Mouse (Mus musculus) adrenal gland, postnatal 4 days (tissue): ENCODE data around the gene Ccin. TPM values are rescaled to one million over a fixed set of nuclear protein-coding genes. Genes with fewer than 3 reads are reported as not detected.

ENCODE experiments used
- DNase-seq, 2 experiments: peaks; one replicate each; pipeline ENCODE4 v3.0.0; 2021 to 2022; ENCODE audit warnings: low spot score in 2 of 2, mixed read lengths in 2 of 2
- long read RNA-seq, 2 experiments: library from polyadenylated mRNA; stranded (forward); transcript quantifications; one replicate each; pipeline ENCODE4 v2.0.0; 2021
- total RNA-seq, 2 experiments: library from RNA; stranded (reverse); gene quantifications; 2 replicates each; pipeline ENCODE4 v1.2.3; 2021

The Ccin gene
- total RNA-seq: under 1 TPM in 1 of 2 experiments, not detected in 1; 0.20 TPM
- long read RNA-seq, experiment 1: 0 reads
- long read RNA-seq, experiment 2: 0 reads

DNA sequence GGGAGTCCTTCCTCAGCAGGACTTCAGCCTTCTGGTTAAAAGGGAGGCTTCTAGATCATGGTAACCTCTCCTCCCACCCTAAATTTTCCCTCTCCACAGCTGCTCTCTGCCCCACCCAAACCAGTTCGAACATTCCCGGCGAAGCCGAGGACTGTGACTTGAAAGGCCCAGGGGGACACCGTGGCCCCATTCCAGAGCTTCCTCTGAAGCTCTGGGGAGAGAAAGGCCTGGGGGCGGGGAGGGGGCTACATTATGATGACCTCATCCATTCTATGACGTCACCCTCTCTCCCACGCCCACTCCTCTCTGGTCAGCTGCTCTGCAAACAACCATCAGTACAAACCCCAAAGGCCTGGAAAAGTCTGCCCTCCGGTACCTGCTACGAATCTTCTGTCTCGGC lies at the start of gene Ccin:
Ccin (plus strand) TSS at position 303 of the 400 bp plus-strand sequence.
- no peak for DNase-seq

DNA sequence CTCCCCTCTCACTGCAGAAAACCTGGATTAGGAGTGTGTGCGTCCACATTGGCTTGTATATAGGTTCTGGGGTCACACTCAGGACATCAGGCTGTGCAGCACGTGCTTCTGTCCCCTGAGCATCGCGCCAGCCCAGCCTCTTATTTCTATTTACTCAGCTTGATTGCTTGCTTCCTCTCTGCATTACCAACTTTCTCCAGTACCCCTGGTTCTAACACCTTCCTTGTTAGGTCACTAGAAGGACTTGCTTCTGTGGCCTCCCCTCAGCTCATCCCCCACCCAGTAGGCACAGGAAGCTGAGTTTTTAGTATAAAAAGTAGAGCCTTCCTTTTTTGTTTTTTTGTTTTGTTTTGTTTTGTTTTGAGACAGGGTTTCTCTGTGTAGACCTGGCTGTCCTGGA lies 47.1 kb upstream of the Ccin start:
- DNase-seq: no peak

GRCm38 (mm10) chr4:43936749-43937674 lies 46.3 kb upstream of the Ccin start:
- no peak for DNase-seq

DNA sequence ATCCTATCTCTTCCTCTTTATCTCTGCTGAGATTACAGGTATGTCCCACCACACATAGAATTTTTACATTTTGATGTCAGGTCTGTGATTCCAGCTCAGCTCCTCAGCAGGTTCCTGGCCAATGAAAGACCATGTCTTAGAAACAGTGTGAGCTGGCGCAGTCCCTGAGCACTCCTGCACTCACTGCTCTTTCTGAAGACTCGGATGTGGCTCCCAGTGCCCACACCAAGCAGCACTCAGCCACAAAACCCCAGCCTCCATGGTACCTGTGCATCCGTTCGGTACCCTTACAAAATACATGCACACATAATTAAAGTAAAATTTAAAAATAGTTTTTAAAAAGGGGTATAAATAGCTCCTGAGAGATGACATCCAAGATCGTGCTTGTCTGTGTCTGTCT lies 42.0 kb upstream of the Ccin start:
- no peak for DNase-seq

DNA sequence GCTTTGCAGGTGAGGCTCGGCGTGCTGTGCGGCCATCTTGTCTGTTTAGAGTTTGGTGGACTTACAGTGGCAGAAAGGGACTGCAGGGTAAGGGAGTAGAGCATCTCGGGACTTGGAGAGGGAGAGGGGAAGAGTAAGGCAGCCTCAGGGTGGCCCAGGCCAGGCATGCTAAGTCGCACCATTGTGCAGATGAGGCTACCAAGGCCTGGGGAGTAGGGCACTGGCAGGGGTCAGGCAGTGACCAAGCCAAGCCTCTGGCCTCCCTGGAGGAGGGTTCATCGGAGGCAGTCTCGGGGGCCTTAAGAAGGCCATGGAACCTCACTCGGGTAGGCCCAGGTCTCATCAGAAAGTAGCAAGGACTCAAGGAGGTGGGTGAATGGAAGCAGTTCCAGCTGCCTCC lies 40.9 kb upstream of the Ccin start:
- no peak for DNase-seq

DNA sequence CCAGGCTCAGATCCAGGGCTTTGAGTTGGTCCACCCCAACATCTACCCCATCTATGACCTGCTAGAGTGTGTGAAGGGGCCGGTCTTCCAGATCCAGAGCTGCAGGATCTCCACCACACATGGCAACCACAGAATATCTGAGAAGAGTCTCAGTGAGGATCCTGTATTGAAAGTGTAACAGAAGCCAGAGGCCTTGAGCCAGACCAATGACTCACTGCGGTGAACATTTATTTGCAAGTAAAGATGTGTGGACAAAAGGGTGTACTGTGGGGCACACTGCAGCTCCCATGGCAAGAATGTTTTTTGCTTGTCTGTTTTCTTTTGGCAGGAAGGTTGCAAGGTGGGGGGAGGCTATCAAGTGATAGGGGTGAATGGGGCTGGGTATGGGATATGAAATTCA lies 35.7 kb upstream of the Ccin start:
- DNase-seq: no peak

DNA sequence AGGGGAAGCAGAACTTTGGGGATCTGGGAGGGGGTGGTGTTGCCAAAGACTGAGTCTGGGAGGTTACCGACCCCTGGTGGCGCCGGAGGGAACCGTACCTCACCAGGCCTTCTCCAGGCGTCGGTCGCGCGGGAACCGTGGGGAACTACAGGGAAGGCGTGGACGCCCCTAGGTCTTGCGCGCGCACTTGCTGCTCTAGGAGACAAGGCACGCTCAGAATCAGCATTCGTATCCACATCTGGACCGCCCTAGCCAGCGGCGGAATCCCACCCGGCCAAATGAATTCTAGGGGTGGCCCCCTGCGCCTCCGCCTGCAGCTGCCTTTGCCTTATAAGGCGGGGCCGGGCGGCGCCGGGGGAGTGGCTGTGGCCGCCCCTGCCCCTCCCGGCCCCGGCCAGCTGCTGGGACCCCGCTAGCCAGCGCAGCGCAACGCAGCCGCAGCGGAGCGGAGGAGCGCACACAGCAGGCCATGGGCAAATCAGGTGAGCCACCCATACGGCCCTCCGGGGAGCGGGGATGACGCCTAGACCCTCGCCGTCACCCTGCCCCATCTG lies 25.9 kb upstream of the Ccin start, which contains the start of gene Glipr2:
Glipr2 (plus strand) TSS at position 110 of the 554 bp plus-strand sequence.
- peak; percentile 50 to 69 for DNase-seq

- DNase-seq: no peak
Observed at GRCm38 (mm10) chr4:43957846-43958461, 25.3 kb upstream of the Ccin start.

- no peak for DNase-seq
Observed at GRCm38 (mm10) chr4:43959523-43960179, 23.6 kb upstream of the Ccin start.

- no peak for DNase-seq
Observed at GRCm38 (mm10) chr4:43960207-43960606, 23.1 kb upstream of the Ccin start.

- no peak for DNase-seq
Observed at GRCm38 (mm10) chr4:43964326-43964833, 18.9 kb upstream of the Ccin start.

- DNase-seq: no peak
Observed at GRCm38 (mm10) chr4:43964951-43965684, 18.2 kb upstream of the Ccin start.

- no peak for DNase-seq
Observed at GRCm38 (mm10) chr4:43965856-43966535, 17.3 kb upstream of the Ccin start.

DNA sequence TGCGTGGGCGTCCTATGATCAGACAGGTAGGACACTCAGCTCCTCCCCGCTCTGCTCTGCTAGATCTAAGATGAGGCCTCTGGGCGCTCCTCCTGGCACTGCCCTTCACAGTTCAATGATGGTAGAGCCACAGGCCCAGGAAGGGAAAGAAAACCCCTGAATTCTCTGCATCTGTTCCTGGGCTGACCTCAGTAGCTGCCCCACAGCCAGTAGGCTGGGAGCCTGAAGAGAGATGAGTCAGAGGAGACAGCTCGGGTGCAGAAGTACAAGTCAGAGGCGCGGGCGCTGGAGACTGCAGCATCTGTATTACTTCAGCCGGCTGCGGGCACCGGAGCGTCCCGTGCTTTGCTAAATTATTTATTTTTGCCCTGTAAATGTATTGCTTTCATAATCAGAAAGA lies 14.6 kb upstream of the Ccin start:
- DNase-seq: peak in 1 of 2 experiments; percentile 41

DNA sequence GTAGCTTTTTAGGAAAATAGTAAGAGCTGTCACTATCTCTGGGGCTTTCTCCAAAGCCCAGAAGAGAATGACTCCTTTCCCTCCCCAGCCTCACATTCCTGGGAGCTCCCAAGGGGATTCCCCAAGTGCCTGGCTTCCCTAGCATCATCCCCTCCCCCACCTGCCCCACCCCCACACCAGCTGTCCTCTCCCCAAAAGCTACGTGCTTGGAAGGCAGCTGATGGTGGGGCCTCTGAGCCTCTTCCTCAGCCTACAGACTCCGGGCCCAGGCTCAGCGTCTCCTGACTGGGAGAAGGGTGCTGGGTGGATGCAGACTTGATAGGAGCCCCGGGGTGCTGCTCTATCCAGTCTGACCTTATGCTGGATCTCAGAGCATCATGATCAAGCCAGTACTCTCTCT lies 13.9 kb upstream of the Ccin start:
- DNase-seq: no peak

DNA sequence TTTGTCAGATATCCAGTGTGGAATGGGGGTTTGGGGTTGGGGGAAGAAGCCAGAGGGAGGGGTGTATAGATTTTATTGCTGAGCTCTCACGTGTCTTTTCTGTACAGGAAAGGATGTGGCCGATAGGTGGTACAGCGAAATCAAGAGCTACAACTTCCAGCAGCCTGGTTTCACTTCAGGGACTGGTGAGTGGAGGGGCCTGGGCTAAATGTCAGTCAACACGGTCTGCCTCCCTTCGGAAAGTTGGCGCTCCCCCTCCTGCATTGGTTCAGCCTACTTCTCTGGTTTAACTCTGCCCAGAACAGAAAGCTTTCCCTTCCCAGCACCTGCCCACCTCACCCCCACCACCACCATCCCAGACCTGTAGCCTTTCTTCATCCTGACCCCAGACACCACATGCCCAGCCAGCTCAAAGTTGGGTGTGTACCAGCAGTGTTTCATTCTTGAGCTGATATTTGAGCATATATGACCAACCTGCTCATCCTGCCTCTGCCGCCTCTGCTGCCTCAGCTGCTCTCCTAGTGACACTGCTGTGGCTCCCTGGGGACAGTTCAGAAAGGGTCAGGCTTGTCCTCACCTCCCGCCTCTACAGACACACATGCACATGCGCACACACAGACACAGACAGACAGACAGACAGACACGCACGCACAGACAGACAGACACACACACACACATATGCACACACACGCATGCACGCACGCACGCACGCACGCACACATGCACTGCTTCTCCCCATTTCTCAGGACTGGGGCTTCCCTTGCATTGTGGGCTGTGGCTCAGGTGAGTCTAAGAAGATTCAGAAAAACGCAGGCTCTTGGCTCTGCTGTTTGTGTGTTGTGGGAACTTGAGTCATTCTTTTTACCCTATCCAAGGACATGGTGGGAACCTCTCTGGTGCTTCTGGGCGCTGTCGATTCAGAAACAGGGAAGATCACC lies 12.6 kb upstream of the Ccin start:
- no peak for DNase-seq

GRCm38 (mm10) chr4:43971541-43972136 lies 11.6 kb upstream of the Ccin start:
- no peak for DNase-seq

GRCm38 (mm10) chr4:43972137-43972591 lies 11.1 kb upstream of the Ccin start:
- peak in 1 of 2 experiments; percentile 36 for DNase-seq
